Mouse (Mus musculus): ENCODE measurements at regions not wholly inside any gene's neighbourhood (a gene's known extent, or its start where the extent isn't known, plus 50 kb on each side); places are given as distances from the start of the nearest gene placed in this dataset.

DNA sequence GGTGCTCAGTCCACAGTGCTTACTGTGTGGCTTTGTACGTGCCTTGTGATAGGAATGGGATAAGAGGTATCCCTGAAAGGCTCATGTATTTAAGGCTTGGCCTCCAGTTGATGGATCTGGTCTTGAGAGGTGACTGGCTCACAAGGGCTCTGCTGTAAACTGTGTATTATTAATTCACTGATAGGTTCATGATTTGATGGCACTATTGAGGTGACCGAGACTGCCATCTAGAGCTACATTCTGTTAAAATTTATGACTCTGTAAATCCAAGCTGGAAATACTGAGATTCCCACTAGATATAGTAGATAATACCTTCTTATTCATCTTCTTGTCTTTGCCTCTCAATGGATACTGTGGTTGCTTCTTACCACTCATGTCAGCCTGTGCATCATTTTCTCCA, 367.4 kb upstream of the Hnrnpa3 start:
- ATAC-seq (ENCODE audit: poor library complexity, severe bottlenecking), result no peak

DNA sequence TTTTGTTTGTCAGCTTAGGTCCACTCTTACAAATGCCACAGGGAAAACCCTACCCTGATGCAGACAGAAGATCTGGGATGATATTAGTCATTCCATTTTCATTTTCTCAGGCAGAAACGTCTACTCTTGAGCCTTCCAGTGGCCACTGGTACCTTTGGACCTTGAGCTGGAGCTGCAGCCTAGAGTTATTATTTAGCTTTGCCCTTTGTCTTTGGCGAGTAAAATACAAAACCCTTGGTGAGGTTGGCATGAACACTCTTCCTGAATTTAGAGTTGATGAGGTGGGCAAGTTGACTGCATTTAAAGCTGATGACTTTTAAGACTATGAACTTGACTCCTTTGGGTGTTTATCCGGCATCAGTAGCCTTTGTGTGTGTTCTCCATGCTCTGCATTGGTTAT, 352.2 kb upstream of the Hnrnpa3 start:
- ATAC-seq (ENCODE audit: poor library complexity, severe bottlenecking), result no peak

DNA sequence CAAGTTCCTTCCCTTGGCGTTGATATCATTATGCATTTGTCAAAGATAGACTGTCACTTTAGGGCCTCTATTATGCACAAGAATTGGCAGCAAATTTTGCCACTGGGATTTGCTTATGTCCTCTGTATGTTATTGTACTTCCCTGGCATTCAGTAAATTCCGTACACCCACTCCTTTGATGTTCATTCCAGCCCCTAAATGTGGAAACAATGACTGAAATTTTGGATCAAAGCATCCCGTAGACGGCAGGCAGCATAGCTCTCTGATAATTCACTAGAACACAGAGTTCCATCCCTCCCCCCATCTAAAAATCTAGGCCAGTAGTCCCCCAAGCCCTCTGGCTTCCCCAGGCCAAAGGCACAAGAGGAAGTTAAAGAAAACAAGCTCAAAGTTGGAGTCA, 347.9 kb upstream of the Hnrnpa3 start:
- ATAC-seq (ENCODE audit: poor library complexity, severe bottlenecking), result no peak

DNA sequence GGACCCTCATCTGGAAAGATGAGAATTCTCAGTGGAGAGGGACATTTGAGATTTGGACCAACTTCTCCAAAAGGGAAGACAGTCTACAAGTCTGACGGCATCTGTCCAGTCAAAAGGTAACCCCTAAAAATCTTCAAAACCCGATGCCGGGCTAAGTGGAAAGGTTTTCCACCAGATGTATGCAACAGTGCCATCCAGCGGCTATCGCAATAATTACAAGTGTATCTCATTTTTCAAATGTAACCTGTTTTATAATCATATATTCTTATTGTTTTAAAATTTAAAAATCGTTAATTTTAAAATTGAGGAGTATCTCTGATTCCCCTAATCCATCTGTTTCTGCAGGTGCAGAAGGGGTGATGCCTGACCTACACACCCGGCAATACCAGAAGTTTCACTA, 346.8 kb upstream of the Hnrnpa3 start:
- ATAC-seq (ENCODE audit: poor library complexity, severe bottlenecking), result no peak

DNA sequence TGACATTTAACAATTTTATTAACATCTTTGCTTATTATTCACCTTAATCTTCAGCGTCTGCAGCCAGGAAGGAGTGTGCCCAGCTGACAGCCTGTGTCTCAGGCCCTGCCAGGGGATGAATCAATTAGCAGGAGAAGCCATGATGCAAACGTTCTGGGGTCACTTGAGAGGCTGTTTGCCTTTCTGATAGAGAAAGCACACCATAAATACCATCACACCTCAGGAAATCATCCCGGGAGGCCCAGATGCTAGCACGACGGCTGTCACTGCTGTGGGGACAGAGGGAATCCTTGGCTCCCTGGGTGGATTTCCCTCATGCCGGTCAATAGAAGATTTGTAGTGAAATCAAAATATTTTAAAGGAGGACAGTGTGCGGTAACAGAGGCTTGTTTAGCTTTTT, 343.7 kb upstream of the Hnrnpa3 start:
- no peak for ATAC-seq (ENCODE audit: poor library complexity, severe bottlenecking)

DNA sequence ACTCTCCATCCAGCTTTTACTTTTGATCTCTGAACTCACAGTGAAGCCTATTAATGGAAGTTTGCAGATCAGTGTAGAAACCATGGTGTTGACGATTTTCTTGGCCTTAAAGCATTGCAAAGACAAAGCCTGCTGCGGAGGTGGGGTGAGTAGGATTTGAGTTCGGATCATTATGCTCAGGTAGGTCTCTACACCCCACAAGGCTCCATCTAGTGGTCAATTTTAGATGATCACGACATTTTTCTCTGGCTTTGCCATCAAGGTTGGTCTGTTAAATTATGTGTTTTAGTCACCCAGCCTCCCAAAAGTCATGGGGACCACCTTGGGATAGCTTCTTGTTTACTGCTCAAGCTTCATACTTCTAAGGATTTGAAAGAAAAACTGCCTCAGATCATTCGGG, 340.9 kb upstream of the Hnrnpa3 start:
- no peak for ATAC-seq (ENCODE audit: poor library complexity, severe bottlenecking)

DNA sequence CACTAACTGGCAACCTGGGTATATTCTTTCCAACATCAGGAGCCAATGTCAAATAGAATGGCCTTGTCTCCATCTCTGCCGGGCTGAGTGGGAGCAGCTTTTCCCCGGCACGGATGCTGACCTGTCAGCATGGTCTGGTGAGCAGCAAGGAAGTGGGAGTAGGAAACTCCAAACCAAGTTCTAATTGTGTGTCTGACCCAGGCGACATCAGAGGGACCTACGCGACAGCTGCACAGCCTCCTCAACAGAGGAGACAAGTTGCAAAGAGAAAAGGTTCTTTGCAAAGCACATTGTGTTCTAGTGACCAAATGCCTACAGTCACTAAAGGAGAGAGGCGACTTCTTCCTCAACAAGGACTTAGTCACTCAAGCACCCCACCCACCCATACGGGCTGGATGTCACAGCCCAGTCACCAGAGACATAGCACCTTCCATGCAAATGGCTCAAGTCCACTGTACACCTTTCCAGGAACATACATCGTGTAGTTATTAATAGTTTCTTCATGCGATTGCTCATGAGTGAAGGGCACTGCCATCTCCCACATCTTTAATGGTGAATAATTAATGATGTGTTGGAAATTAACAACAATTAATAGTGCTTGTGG, 334.8 kb upstream of the Hnrnpa3 start:
- ATAC-seq (ENCODE audit: poor library complexity, severe bottlenecking), result no peak

DNA sequence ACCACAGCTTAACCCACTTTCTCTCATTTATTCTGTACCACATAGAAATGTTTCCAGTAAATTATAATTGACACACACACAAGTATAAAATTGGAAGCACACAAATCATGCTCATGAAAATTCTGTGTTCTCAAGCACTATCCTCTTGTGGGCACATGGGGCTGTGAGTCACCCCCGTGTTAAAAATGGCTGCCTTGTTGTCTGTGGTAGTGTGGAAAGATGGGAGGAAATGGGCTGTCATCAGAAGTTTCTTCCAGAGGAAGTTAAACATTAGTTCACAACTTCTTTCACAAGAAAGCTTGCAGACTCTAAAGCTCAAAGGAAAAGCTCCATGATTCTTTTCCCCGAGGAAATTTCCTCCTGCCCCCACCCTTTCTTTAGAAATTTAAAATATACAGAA, 329.5 kb upstream of the Hnrnpa3 start:
- no peak for ATAC-seq (ENCODE audit: poor library complexity, severe bottlenecking)

DNA sequence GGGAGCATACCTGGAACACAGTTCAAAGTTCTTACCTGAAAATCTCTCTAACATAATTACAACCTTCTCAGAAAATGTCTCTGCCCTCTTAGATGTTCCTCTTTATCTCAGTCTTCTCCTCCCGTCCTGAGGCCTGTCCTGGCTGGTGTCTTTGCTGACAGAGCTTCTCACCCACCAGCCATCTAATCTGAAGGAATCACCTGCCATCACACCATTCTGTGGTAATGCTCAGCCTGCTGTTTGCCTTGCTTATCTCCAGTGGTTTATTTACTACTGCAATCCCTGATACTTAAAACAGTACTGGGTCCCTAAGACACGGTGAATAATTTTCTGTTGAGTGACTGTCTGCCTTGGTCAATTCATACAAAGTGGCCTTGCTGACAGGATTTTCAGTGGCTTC, 317.8 kb upstream of the Hnrnpa3 start:
- no peak for ATAC-seq (ENCODE audit: poor library complexity, severe bottlenecking)

DNA sequence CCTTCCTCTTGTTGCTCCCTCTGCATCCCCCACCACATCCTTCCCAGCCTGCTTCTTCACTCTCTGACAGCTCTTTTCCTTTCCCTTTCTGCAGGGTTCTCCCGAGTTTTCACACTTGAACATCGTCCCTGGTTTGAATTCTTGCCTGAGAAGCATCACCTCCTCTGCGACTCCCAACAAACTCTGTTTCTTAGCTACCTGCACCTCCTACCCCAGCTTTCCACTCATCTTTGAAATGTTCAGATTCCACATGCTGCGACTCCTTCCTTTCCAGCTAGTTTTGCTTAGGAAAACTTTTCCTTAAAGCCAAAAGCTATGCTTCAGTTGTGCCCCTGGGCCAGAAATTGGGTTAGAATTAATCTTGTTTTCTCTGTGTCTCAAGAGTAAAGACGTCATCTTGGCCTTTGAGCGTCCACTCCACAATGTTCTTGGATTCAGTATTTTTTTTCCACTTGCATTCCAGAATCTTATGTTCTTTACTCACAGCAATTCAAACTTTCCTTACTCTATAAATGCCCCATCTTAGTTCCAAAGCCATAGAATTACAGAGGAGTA, 317.3 kb upstream of the Hnrnpa3 start:
- ATAC-seq (ENCODE audit: poor library complexity, severe bottlenecking), result no peak

DNA sequence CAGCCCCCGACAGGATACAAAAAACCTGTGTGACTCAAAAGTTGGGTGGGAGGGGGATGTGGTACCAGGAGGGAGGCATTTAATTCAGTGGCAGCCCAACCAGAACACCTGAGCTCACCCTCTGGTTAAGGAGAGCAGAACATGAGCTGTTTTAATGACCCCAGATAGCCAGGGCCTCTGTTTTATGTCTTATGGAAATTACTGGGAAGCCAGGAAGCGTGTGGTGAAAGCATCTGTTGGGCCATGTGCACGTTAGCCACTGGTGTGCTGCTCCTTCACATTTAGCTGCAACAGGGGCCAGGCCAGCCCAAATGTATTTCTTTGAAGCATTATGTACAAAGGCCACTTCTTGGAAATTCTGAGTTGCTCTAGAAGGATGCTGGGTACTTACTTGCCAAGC, 308.2 kb upstream of the Hnrnpa3 start:
- ATAC-seq (ENCODE audit: poor library complexity, severe bottlenecking), result no peak

DNA sequence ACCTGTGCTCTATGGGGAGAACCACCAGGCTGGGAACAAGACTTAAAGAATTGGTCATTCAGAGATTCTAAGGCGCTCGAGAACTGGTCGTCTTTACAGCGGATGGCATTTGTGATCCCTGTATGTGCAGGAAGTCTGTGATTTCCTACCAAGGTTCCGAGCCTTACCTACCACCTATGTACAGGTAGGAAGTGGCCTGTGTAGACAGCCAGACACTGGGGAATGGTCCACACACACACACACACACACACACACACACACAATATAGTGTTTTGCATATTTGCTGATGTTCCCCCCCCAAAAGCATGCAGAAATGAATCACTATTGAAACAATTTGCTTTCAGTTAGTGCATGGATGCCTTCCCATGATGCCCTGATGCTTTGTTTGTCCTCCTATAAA, 307.1 kb upstream of the Hnrnpa3 start:
- no peak for ATAC-seq (ENCODE audit: poor library complexity, severe bottlenecking)

DNA sequence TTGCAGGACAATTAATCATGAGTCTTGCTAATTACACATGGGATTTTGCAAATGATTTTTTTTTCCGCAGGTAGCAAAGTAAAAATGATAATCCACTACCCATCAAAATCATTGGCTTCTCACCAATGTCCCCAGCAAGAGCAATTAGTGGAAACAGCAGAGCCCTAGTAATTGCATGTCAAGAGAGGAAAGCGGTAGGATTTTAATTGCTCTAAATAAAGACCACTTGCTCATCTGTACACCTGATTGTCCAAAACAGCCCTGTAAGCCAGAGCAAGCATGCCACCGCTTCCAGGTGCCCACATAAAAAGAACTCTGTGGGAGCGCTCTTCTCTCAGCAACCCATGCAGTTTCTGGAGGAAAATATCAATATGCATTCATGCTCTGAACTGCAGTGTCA, 306.5 kb upstream of the Hnrnpa3 start:
- ATAC-seq (ENCODE audit: poor library complexity, severe bottlenecking), result no peak

DNA sequence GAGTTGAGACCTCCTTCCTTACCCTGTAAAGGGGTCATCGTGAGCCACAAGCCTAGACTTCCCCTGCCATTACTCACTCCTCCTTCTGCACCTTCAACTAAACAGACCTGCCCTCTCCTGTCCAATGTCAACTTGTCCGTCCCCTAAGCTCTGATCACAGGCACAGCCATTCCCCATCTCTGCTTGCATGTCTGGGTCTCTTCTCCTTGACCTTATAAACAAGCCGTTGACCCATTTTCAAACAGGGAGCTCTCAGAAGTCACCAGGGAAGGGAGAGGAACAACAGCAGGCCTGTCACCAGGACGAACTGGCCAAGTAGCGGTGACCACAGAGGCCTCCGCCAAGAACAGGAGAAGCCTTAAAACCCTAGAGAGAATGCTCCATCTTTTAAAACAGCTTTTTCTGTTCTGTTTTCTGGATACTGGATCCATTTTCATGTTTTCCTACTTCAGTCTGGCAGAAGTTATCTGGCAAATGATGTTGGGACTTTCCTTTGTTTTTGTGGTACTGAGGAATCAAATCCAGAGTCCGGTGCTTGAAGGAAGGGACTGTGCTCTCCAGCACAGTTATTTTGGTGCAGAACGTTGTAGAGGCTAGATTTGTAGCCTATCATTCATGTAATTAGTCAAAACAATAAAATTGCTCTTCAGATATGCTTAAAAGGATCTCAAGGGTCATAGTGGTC, 302.2 kb upstream of the Hnrnpa3 start:
- ATAC-seq (ENCODE audit: poor library complexity, severe bottlenecking), result no peak

DNA sequence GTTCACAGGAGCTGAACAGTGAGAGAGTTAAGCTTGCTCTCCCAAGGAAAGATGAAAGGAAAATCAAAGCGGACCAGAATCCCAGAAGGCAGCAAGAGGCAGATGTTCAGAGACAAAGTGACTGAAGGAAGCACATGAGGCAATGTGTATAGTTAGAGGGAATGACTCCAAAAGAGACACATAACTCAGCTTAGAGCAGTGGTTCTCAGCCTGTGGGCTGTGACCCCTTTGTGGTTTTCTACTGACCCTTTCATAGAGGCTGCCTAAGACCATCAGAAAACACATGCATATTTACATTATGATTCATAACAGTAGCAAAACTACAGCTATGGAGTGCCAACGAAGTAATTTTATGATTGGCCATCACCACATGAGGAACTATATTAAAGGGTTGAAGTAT, 301.5 kb upstream of the Hnrnpa3 start:
- no peak for ATAC-seq (ENCODE audit: poor library complexity, severe bottlenecking)

DNA sequence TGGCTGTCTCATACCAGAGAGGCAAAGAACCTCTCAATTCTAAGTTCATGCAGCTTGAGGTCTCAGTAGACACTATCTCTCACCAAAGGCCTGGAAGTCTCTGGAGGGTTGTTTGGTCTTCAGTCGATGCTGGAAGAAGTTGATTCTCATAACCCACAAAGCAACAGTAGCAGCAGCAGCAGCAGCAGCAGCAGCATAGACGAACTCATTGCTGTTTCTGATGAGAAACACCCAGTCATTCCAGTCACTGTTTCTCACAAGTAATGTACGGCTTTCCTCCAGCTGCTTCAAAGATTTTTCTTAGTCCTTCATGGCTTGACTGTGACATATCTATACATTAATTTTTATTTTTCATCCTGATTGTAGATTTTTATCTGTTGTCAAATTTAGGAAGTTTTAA, 298.1 kb upstream of the Hnrnpa3 start:
- no peak for ATAC-seq (ENCODE audit: poor library complexity, severe bottlenecking)

DNA sequence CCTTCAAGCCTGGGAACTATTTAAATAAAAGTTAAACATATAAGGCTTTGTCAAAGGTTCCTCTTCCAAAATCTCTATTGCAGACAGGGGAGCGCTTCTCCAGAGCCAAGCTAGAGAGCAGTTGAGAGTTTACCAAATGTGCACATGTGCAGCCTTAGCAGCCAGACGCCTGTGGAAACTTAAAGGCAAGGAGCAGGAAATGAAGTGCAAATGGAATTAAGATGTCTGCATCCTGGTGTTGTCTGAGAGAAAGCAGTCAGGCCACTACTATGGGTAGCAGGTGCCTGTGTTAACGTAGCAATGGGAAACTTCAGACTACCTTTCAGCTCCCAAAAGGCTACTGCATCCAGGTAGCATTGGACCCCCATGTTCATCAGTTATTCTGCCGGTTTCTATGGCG, 282.4 kb upstream of the Hnrnpa3 start:
- ATAC-seq (ENCODE audit: poor library complexity, severe bottlenecking), result no peak

DNA sequence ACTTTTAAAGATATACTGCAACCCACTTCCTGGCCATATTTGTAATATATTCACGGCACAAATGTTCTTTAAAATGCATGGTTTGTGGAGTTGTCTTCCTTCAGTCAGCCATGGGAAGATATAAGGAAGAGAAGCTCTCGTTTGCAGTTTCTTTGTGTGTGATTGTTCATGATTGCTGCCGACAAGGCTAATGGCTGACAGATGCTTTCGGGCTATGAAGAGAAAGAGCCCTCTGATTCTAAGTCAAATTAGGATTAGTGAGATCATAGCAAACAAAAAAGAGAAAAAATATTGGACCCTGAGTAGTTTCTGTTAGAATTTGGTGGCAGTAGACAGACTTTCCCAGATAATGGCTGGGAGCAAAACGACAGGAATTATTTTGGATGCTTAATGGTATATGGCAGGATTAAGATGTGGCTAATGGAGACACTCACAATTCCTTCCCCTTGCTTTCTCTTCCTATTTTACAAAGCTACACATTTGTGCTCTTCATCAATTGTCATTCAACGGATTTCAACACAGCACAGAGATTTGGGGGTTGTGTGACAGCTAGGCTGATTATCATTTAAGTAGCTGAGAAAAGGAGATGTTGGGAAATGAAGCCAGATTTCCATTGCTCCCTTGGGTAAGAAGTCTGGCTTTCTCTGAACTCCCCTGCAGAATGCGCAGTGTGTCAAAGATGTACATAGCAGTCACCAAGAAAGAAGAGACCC, 273.4 kb upstream of the Hnrnpa3 start:
- no peak for ATAC-seq (ENCODE audit: poor library complexity, severe bottlenecking)

DNA sequence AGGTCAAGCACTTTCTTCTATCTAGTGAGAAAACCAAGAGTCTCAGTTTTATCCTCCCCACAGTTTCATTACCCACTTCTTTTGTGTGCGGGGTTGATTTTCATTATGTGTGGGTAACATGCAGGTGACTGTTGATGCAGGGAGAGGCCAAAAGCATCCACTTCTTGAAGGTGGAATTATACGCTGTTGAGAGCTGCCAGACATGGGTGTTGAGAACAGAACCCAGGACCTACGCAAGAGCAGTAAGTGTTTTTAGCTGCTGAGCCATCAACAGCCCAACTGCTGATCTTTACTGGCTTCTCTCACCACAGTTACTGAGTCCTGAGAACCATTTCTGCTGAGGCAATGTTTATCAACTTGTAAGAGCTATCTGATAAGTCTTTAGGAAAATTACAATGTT, 272.4 kb upstream of the Hnrnpa3 start:
- no peak for ATAC-seq (ENCODE audit: poor library complexity, severe bottlenecking)

DNA sequence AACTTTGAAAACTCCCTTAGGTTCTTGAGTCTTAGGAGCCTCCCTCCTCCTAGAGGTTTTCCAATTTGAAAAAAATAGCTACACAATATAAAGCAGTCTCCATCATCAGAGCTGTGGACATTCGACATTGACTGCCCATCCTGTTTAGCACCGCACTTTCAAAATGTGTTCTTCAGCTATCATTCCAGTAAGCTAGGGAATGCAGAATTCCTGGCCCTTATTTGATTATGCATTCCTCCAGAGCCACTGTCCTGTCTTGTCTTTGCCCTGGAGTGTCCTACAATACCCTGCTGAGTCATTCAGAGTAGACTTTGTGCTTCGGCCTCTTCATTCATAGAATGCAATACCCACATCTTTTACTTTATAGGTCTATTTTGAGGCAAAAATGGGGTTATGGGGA, 267.0 kb upstream of the Hnrnpa3 start:
- no peak for ATAC-seq (ENCODE audit: poor library complexity, severe bottlenecking)

DNA sequence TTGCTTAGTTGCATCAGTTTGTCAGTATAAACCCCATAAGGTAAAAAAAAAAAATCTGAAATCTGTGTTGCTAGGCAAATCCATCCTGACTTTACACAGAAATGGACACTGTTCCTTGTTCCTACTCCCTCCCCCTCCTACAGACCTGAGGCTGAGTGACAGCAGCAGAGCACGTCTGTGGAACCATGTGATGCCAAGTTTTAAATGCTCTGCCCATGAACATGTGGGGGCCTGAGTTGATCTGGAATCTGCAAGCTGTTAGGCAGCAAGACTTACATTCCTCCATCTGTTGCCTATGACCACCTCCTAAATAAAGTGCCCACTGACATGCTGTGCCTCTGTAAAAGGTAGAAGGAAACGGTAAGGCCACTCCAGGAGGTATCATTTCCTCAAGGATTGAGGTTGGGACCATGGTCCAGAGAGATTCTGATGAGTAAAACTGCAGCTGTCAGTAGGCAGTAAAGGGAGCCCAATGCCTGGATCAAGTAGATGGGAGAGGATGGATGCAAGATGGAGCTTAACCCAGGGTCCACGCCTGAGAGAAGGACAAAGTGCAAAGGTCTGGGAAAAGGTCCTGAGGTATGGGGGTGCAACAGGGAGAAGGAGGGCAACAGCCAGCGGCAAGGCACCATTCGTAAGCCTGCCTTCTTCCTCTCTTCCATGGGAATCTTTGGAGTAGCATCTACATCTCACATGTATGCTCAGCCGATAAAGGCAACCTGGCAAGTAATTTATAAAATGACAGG, 264.0 kb upstream of the Hnrnpa3 start:
- ATAC-seq (ENCODE audit: poor library complexity, severe bottlenecking), result no peak

DNA sequence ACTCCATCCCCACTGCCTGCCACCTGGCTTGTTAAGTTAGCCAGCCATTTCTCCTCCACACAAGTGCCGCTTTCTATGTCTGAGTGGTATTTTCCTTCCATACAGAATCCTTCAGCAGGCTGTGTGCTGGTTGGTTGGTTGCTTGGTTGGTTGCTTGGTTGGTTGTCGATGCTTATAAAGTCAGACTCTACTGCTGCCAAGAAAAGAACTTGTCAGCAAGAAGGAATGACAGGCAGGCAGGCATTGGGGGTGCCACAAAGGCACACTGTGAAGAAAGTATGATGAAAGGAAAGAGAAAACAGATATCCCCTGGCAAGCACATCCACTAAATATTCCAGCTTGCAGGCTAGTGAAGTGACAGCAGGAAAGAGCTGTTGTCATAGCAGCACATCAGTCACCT, 263.0 kb upstream of the Hnrnpa3 start:
- no peak for ATAC-seq (ENCODE audit: poor library complexity, severe bottlenecking)
